Mouse (Mus musculus) CH12.LX (cell line): ENCODE results near the gene Six3. TPM values are rescaled to one million over a fixed set of nuclear protein-coding genes. Genes with fewer than 3 reads are reported as not detected.

ENCODE experiments used
- DNase-seq: peaks from one replicate; pipeline ENCODE4 v3.0.0-alpha.2; 2013; ENCODE audit errors: extremely low read depth
- H3K27ac ChIP-seq: 2 replicates; pipeline ENCODE4 v1.5.1; 2012; ENCODE audit warnings: low read depth, mild to moderate bottlenecking, control low read depth, moderate library complexity; ENCODE audit not compliant: insufficient read depth
- H3K27me3 ChIP-seq: replicated peaks from 2 replicates; pipeline ENCODE3; 2012; ENCODE audit warnings: inconsistent platforms
- H3K36me3 ChIP-seq, 2 experiments: replicated peaks in 1 of 2; 2 replicates each; pipeline versions ENCODE3 to v1.6.1; 2012; ENCODE audit warnings: inconsistent platforms in 1 of 2, low read length in 1 of 2, mild to moderate bottlenecking in 1 of 2, mixed read lengths in 1 of 2, moderate library complexity in 1 of 2; ENCODE audit not compliant: control insufficient read depth in 1 of 2, insufficient read depth in 1 of 2
- H3K4me1 ChIP-seq, 2 experiments: 2 replicates each; pipeline ENCODE4 v1.6.1; 2012; ENCODE audit warnings: inconsistent platforms in 1 of 2, moderate library complexity in 1 of 2; ENCODE audit not compliant: insufficient read depth in 2 of 2, control insufficient read depth in 1 of 2
- H3K4me2 ChIP-seq: 2 replicates; pipeline ENCODE4 v1.6.1; 2012; ENCODE audit warnings: low read depth, mild to moderate bottlenecking, control low read depth; ENCODE audit not compliant: poor library complexity, insufficient read depth, severe bottlenecking
- H3K4me3 ChIP-seq, 3 experiments: fragments of 150-350 bp in 1 of 3; sonication (generic) in 1 of 3; replicated peaks in 1 of 3; 2 replicates each; pipeline versions ENCODE3 to v1.5.1; 2011 to 2012; ENCODE audit warnings: low read depth in 2 of 3, low read length in 2 of 3, mild to moderate bottlenecking in 2 of 3, moderate library complexity in 2 of 3, control low read depth in 1 of 3, improper control_type of control experiment in 1 of 3, inconsistent platforms in 1 of 3, mixed read lengths in 1 of 3; ENCODE audit not compliant: poor library complexity in 1 of 3
- H3K79me2 ChIP-seq: replicated peaks from 2 replicates; pipeline ENCODE4 v1.6.1; 2012; ENCODE audit warnings: mild to moderate bottlenecking, moderate library complexity; ENCODE audit not compliant: control insufficient read depth, poor library complexity, insufficient read depth, severe bottlenecking; ENCODE audit errors: extremely low read depth
- H3K9ac ChIP-seq: 2 replicates; pipeline ENCODE4 v1.6.1; 2012; ENCODE audit warnings: low read depth, mild to moderate bottlenecking, control low read depth, moderate library complexity; ENCODE audit not compliant: insufficient read depth
- H3K9me3 ChIP-seq: replicated peaks from 2 replicates; pipeline ENCODE3; 2012; ENCODE audit warnings: low read length, inconsistent platforms, mixed read lengths
- BHLHE40 ChIP-seq: IDR thresholded peaks from 2 replicates; pipeline ENCODE4 v1.6.1; 2011; ENCODE audit warnings: mild to moderate bottlenecking, low read depth, low read length, improper control_type of control experiment
- CHD2 ChIP-seq: IDR thresholded peaks from 2 replicates; pipeline ENCODE4 v1.6.1; 2011; ENCODE audit warnings: low read length, improper control_type of control experiment
- CTCF ChIP-seq, 2 experiments: IDR thresholded peaks in 1 of 2; conservative IDR thresholded peaks in 1 of 2; 2 replicates each; pipeline ENCODE4 v1.5.1; 2011 to 2012; ENCODE audit warnings: low read depth in 2 of 2, low read length in 2 of 2, improper control_type of control experiment in 1 of 2, inconsistent platforms in 1 of 2, mild to moderate bottlenecking in 1 of 2, moderate library complexity in 1 of 2
- ELF1 ChIP-seq: IDR thresholded peaks from 2 replicates; pipeline ENCODE4 v1.6.1; 2014; ENCODE audit warnings: low read depth, mild to moderate bottlenecking, inconsistent platforms, low read length, improper control_type of control experiment
- ETS1 ChIP-seq: conservative IDR thresholded peaks from 2 replicates; pipeline ENCODE4 v1.6.1; 2012; ENCODE audit warnings: low read depth, mild to moderate bottlenecking, inconsistent platforms, low read length, improper control_type of control experiment, moderate library complexity
- JUN ChIP-seq: IDR thresholded peaks from 2 replicates; pipeline ENCODE4 v1.6.1; 2011; ENCODE audit warnings: low read depth, mild to moderate bottlenecking, low read length, improper control_type of control experiment, moderate library complexity; ENCODE audit not compliant: insufficient read depth
- JUND ChIP-seq: conservative IDR thresholded peaks from 2 replicates; pipeline ENCODE4 v1.6.1; 2011; ENCODE audit warnings: low read depth, low read length, improper control_type of control experiment
- KAT2A ChIP-seq: IDR thresholded peaks from 2 replicates; pipeline ENCODE4 v1.6.1; 2012; ENCODE audit warnings: low read length, improper control_type of control experiment, inconsistent platforms; ENCODE audit not compliant: insufficient replicate concordance
- MAFK ChIP-seq: IDR thresholded peaks from 2 replicates; pipeline ENCODE4 v1.6.1; 2011; ENCODE audit warnings: low read length, improper control_type of control experiment; ENCODE audit not compliant: insufficient replicate concordance
- MAZ ChIP-seq: IDR thresholded peaks from 2 replicates; pipeline ENCODE4 v1.6.1; 2012; ENCODE audit warnings: low read depth, mild to moderate bottlenecking, inconsistent platforms, low read length, improper control_type of control experiment, moderate library complexity
- MXI1 ChIP-seq: IDR thresholded peaks from 2 replicates; pipeline ENCODE4 v1.6.1; 2011; ENCODE audit warnings: mild to moderate bottlenecking, low read depth, low read length, improper control_type of control experiment
- NRF1 ChIP-seq: IDR thresholded peaks from 2 replicates; pipeline ENCODE4 v1.6.1; 2014; ENCODE audit warnings: low read depth, mild to moderate bottlenecking, inconsistent platforms, low read length, improper control_type of control experiment, moderate library complexity
- PAX5 ChIP-seq: IDR thresholded peaks from 2 replicates; pipeline ENCODE4 v1.6.1; 2012; ENCODE audit warnings: low read length, inconsistent platforms, mixed read lengths
- RCOR1 ChIP-seq: conservative IDR thresholded peaks from 2 replicates; pipeline ENCODE4 v1.6.1; 2012; ENCODE audit warnings: low read depth, mild to moderate bottlenecking, inconsistent platforms, low read length, improper control_type of control experiment
- SIN3A ChIP-seq: IDR thresholded peaks from 2 replicates; pipeline ENCODE4 v1.6.1; 2012; ENCODE audit warnings: low read length, improper control_type of control experiment, inconsistent platforms
- TCF12 ChIP-seq: IDR thresholded peaks from 2 replicates; pipeline ENCODE4 v1.6.1; 2014; ENCODE audit warnings: low read depth, mild to moderate bottlenecking, inconsistent platforms, low read length, improper control_type of control experiment
- USF1 ChIP-seq: IDR thresholded peaks from 2 replicates; pipeline ENCODE4 v1.6.1; 2014; ENCODE audit warnings: low read depth, mild to moderate bottlenecking, inconsistent platforms, low read length, improper control_type of control experiment
- ZC3H11A ChIP-seq: IDR thresholded peaks from 2 replicates; pipeline ENCODE4 v1.6.1; 2012; ENCODE audit warnings: low read depth, mild to moderate bottlenecking, inconsistent platforms, low read length, improper control_type of control experiment
- ZKSCAN1 ChIP-seq: IDR thresholded peaks from 2 replicates; pipeline ENCODE4 v1.6.1; 2012; ENCODE audit warnings: low read depth, inconsistent platforms, low read length, improper control_type of control experiment, borderline replicate concordance
- ZMIZ1 ChIP-seq: IDR thresholded peaks from 2 replicates; pipeline ENCODE4 v1.6.1; 2012; ENCODE audit warnings: low read depth, mild to moderate bottlenecking, inconsistent platforms, low read length, improper control_type of control experiment
- ZNF384 ChIP-seq: IDR thresholded peaks from 2 replicates; pipeline ENCODE4 v1.6.1; 2012; ENCODE audit warnings: low read depth, low read length, improper control_type of control experiment, inconsistent platforms
- dilution Hi-C: fragments of 300-500 bp; cut with MboI; formaldehyde crosslinking; loops from 2 replicates; pipeline ENCODE4 v1.14.3; 2020; ENCODE audit warnings: low sequenced_read_pairs; ENCODE audit not compliant: extremely low pct_unique_long_range_greater_than_20kb, extremely low pct_ligation_motif_present
- in situ Hi-C: fragments of 300-500 bp; cut with MboI; formaldehyde crosslinking; loops from 3 replicates; pipeline ENCODE4 v1.14.3; 2019; ENCODE audit warnings: low sequenced_read_pairs, low pct_ligation_motif_present, low pct_unique_long_range_greater_than_20kb, mixed read lengths
- polyA plus RNA-seq: library from polyadenylated mRNA; unstranded; fragments of >175 nt; gene quantifications from 2 replicates; pipeline ENCODE4 v1.2.1, GENCODE M21; 2012; ENCODE audit warnings: low read depth; ENCODE audit not compliant: insufficient read length
- total RNA-seq, 2 experiments: library from RNA; depleted of rRNA; stranded (reverse); fragments of 300-350 nt in 1 of 2; fragments of >200 nt in 1 of 2; gene quantifications; 2 replicates each; pipeline ENCODE4 v1.2.3; 2012 to 2014

The Six3 gene
- total and polyA plus RNA-seq, 3 experiments = not detected

- Histone ChIP-seq H3K27me3 (peaks cover 1% of the 10 kb centered on the region), H3K9me3 (no peaks in the 10 kb centered on the region), H3K4me3 (no peak overlapping the region), H3K27ac (no peak overlapping the region), H3K9ac (no peak overlapping the region), H3K36me3 (no peaks in the 10 kb centered on the region), H3K4me1 (peaks cover 0 to 1% of the 10 kb centered on the region in 2 experiments; a peak in 1 of 4 replicates), H3K79me2 (no peaks in the 10 kb centered on the region), H3K4me2 (no peak overlapping the region)
- dilution Hi-C loops = no loop called here
- in situ Hi-C loops = no loop called here
- TF ChIP-seq ZMIZ1 = no peak
- no peak for TF ChIP-seq ZC3H11A
- TF ChIP-seq CHD2 = no peak
- TF ChIP-seq JUND = no peak
- no peak for TF ChIP-seq ELF1
- no peak for DNase-seq
These were observed 5.6 kb upstream of the Six3 start for GRCm38 (mm10) chr17:85607556-85608365.

- dilution Hi-C loops = no loop called here
- no peak for DNase-seq
These were observed 4.9 kb upstream of the Six3 start for GRCm38 (mm10) chr17:85608366-85609093.

GRCm38 (mm10) chr17:85609094-85609425 is 4.3 kb upstream of the Six3 start:
- no peaks in the 10 kb centered on the region for H3K4me1 ChIP-seq
- dilution Hi-C loops = no loop called here
- TF ChIP-seq NRF1 (no peak), JUN (no peak), KAT2A (no peak), ZKSCAN1 (no peak), CTCF (conservative IDR thresholded peaks at IDR 0.05 in 1 of 2, IDR thresholded peaks at IDR 0.05 in 1 of 2; ENCODE audit: low read depth in 2 of 2, low read length in 2 of 2) (no peak), ETS1 (no peak), BHLHE40 (no peak), ELF1 (no peak), ZNF384 (no peak), MXI1 (no peak), MAFK (no peak), SIN3A (no peak), USF1 (no peak)
- no peak overlapping the region for H3K4me3 ChIP-seq
- no peaks in the 10 kb centered on the region for H3K36me3 ChIP-seq
- DNase-seq = no peak
- no peak overlapping the region for H3K9ac ChIP-seq
- no peaks in the 10 kb centered on the region for H3K9me3 ChIP-seq
- no peaks in the 10 kb centered on the region for H3K79me2 ChIP-seq
- H3K27ac ChIP-seq = no peak overlapping the region
- in situ Hi-C loops = no loop called here
- H3K4me2 ChIP-seq = no peak overlapping the region
- H3K27me3 ChIP-seq = peaks cover 1% of the 10 kb centered on the region

More at GRCm38 (mm10) chr17:85608366-85609093, 4.9 kb upstream of the Six3 start:
- in situ Hi-C loops = no loop called here
- Histone ChIP-seq H3K36me3 (no peaks in the 10 kb centered on the region), H3K9me3 (no peaks in the 10 kb centered on the region), H3K27ac (no peak overlapping the region), H3K9ac (no peak overlapping the region), H3K79me2 (no peaks in the 10 kb centered on the region), H3K4me3 (no peak overlapping the region)
- TF ChIP-seq PAX5 (no peak), RCOR1 (no peak), MAZ (no peak), ZC3H11A (no peak), TCF12 (no peak), ELF1 (no peak)
- TF ChIP-seq, all 38 proteins: peak for 0
- no peak overlapping the region for H3K4me2 ChIP-seq
- no peaks in the 10 kb centered on the region for H3K4me1 ChIP-seq
- H3K27me3 ChIP-seq = peaks cover 1% of the 10 kb centered on the region
